ENCODE assay signal across 8 mouse cellular contexts in genomic region chr17:28800281-28800670, GRCm38 (mm10). TPM values are rescaled to one million over a fixed set of nuclear protein-coding genes. Genes with fewer than 3 reads are reported as not detected.
A peak's percentile ranks its signal among the peaks of the same experiment; 100 is the strongest.
DNase-seq lines count a peak whose midpoint lies in the region; ATAC-seq and TF ChIP-seq lines count a peak whose summit lies in the region.

No protein-coding gene starts in this region.

- no peak for TF ChIP-seq EP300 in liver, embryonic 14.5 days (IDR thresholded peaks at IDR 0.05; ENCODE audit: low read depth)

- peaks cover 13% of the 10 kb centered on the region for H3K4me1 ChIP-seq in heart, embryonic 11.5 days (ENCODE audit: control insufficient read depth, insufficient read depth, low read length)
- peaks cover 50% of the 10 kb centered on the region for H3K4me1 ChIP-seq in G1E (ENCODE audit: insufficient read depth, low read depth, low read length)
- peaks cover 26% of the 10 kb centered on the region for H3K4me1 ChIP-seq in forebrain, embryonic 16.5 days (replicated peaks; ENCODE audit: control insufficient read depth, insufficient read depth, low read length)
- H3K4me1 ChIP-seq in liver, embryonic 14.5 days (replicated peaks; ENCODE audit: control insufficient read depth in 2 of 2, insufficient read depth in 2 of 2, low read length in 1 of 2), result peaks cover 33 to 41% of the 10 kb centered on the region in 2 experiments

- H3K27me3 ChIP-seq in heart, embryonic 11.5 days (ENCODE audit: control insufficient read depth, insufficient read depth, low read length), result no peaks in the 10 kb centered on the region
- H3K27me3 ChIP-seq in G1E (ENCODE audit: insufficient read depth, low read length), result peaks cover 8% of the 10 kb centered on the region
- H3K27me3 ChIP-seq in forebrain, embryonic 16.5 days (replicated peaks; ENCODE audit: control insufficient read depth, insufficient read depth, low read length), result no peaks in the 10 kb centered on the region
- no peaks in the 10 kb centered on the region for H3K27me3 ChIP-seq in liver, embryonic 14.5 days (ENCODE audit: control insufficient read depth, insufficient read depth, low read length)

- no peak for DNase-seq in heart, adult 8-10 months (ENCODE audit: low spot score)
- DNase-seq in G1E (ENCODE audit: low spot score), result no peak
- peak in 1 of 3 experiments; percentile 30 for DNase-seq in liver, embryonic 14.5 days (ENCODE audit: low read depth in 3 of 3, low spot score in 3 of 3)
- no peak for DNase-seq in adrenal gland, postnatal 36 days
- no peak for DNase-seq in ovary, adult 18-20 months (ENCODE audit: low spot score)

- no peaks in the 10 kb centered on the region; the same call in 1 of the 2 replicates for H3K9me3 ChIP-seq in heart, embryonic 11.5 days (replicated peaks; ENCODE audit: control insufficient read depth, low read length)
- peaks cover 4% of the 10 kb centered on the region for H3K9me3 ChIP-seq in G1E (replicated peaks)
- no peaks in the 10 kb centered on the region for H3K9me3 ChIP-seq in forebrain, embryonic 16.5 days (ENCODE audit: control insufficient read depth, low read length)
- H3K9me3 ChIP-seq in liver, embryonic 14.5 days (ENCODE audit: control insufficient read depth, low read length), result no peaks in the 10 kb centered on the region

- peak; percentile 8; the same call in 1 of the 2 replicates for ATAC-seq in heart, embryonic 11.5 days (replicated peaks; ENCODE audit: insufficient number of reproducible peaks, low FRiP score, low TSS enrichment)
- ATAC-seq in G1E (ENCODE audit: extremely low read depth, insufficient number of reproducible peaks, low FRiP score, poor library complexity, severe bottlenecking), result no peak
- ATAC-seq in forebrain, embryonic 16.5 days, result no peak
- ATAC-seq in liver, embryonic 14.5 days (ENCODE audit: insufficient read depth), result peak; percentile 15
- no peak for ATAC-seq in inflammation-experienced regulatory T-cells, adult 6 months

- peak overlapping the region; percentile 94 for H3K4me3 ChIP-seq in heart, embryonic 11.5 days (ENCODE audit: low read depth, low read length)
- peak overlapping the region; percentile 80 for H3K4me3 ChIP-seq in G1E (ENCODE audit: low read depth, low read length)
- peak overlapping the region; percentile 72 for H3K4me3 ChIP-seq in forebrain, embryonic 16.5 days (replicated peaks; ENCODE audit: low read length)
- peak overlapping the region; percentile 57 to 96 for H3K4me3 ChIP-seq in liver, embryonic 14.5 days (ENCODE audit: insufficient read depth in 1 of 2, low read depth in 2 of 2, low read length in 2 of 2)

- under 1% methylated on average over 15 of the region's 15 CpGs for WGBS in heart, embryonic 11.5 days (ENCODE audit: insufficient replicate concordance)
- 0% methylated on average over 15 of the region's 15 CpGs for WGBS in forebrain, embryonic 16.5 days
- under 1% methylated on average over 15 of the region's 15 CpGs for WGBS in liver, embryonic 14.5 days (ENCODE audit: insufficient replicate concordance)

- peak overlapping the region; percentile 99 for H3K27ac ChIP-seq in heart, embryonic 11.5 days (ENCODE audit: low read depth, low read length)
- H3K27ac ChIP-seq in forebrain, embryonic 16.5 days (ENCODE audit: low read length), result peak overlapping the region; percentile 99
- H3K27ac ChIP-seq in liver, embryonic 14.5 days, result peak overlapping the region; percentile 73

- TF ChIP-seq CTCF in G1E (IDR thresholded peaks at IDR 0.05; ENCODE audit: low read depth, low read length), result no peak
- TF ChIP-seq CTCF in liver, embryonic 14.5 days (IDR thresholded peaks at IDR 0.05; ENCODE audit: low read depth), result no peak

- peak overlapping the region; percentile 98 for H3K9ac ChIP-seq in heart, embryonic 11.5 days (ENCODE audit: low read depth, low read length)
- peak overlapping the region; percentile 96 for H3K9ac ChIP-seq in forebrain, embryonic 16.5 days (replicated peaks; ENCODE audit: low read depth, low read length)
- peak overlapping the region; percentile 100 for H3K9ac ChIP-seq in liver, embryonic 14.5 days (replicated peaks)

- no peaks in the 10 kb centered on the region for H3K36me3 ChIP-seq in heart, embryonic 11.5 days (ENCODE audit: control insufficient read depth, insufficient read depth, low read length)
- H3K36me3 ChIP-seq in G1E (replicated peaks), result peaks cover 4% of the 10 kb centered on the region
- no peaks in the 10 kb centered on the region for H3K36me3 ChIP-seq in forebrain, embryonic 16.5 days (ENCODE audit: control insufficient read depth, insufficient read depth)
- H3K36me3 ChIP-seq in liver, embryonic 14.5 days (replicated peaks; ENCODE audit: control insufficient read depth, insufficient read depth, low read depth), result peaks cover 13% of the 10 kb centered on the region

- H3K4me2 ChIP-seq in heart, embryonic 11.5 days, result peak overlapping the region; percentile 100
- peak overlapping the region; percentile 78 for H3K4me2 ChIP-seq in forebrain, embryonic 16.5 days (ENCODE audit: low read length)
- peak overlapping the region; percentile 98 for H3K4me2 ChIP-seq in liver, embryonic 14.5 days (ENCODE audit: low read depth)

RNA-seq across cellular contexts. Expression of gene Brpf3, which starts 0.6 kb away (rescaled TPM):
- 12.1 and 13.4 TPM in 2 replicates for polyA plus RNA-seq in heart, embryonic 11.5 days (2014; fragmentation: Nextera tagmentation; extraction: Ambion mirVana)
- 10 to 100 TPM in 3 of 4 experiments, 1 to 10 TPM in 1; 8.5 to 15.3 (median 14.6) TPM for total RNA-seq in heart, adult 8-10 months (2022)
- total RNA-seq in G1E (2014; fragmentation: Nextera tagmentation) (62.4 and 87.3 TPM in 2 replicates), G1E (2017) (3.4 and 5.7 TPM in 2 replicates)
- polyA plus RNA-seq in G1E (2012), result 29.1 and 30.9 TPM in 2 replicates
- 7.1 and 8.5 TPM in 2 replicates for polyA plus RNA-seq in forebrain, embryonic 16.5 days (2015; fragmentation: Nextera tagmentation; extraction: Ambion mirVana)
- polyA plus RNA-seq in liver, embryonic 14.5 days (2012; rRNA removed), result 95.9 and 98.3 TPM in 2 replicates
- polyA plus RNA-seq in liver, embryonic 14.5 days (2014; fragmentation: Nextera tagmentation; extraction: Ambion mirVana), result 48.6 and 66.8 TPM in 2 replicates
- polyA plus RNA-seq in inflammation-experienced regulatory T-cells, adult 6 months (2017; shearing (Covaris generic)), result 1 to 10 TPM; 3.0 to 4.1 (median 3.1) TPM
- 100 to 1,000 TPM in 1 of 2 experiments, 10 to 100 TPM in 1; 64.8 to 101 TPM for total RNA-seq in adrenal gland, postnatal 36 days (2021)

RNA-seq across cellular contexts. Expression of gene Mapk13, which starts 31.2 kb away (rescaled TPM):
- polyA plus RNA-seq in heart, embryonic 11.5 days (2014; fragmentation: Nextera tagmentation; extraction: Ambion mirVana), result 2.6 and 2.9 TPM in 2 replicates
- under 1 TPM in 2 of 4 experiments, not detected in 2; 0.16 to 0.83 TPM for total RNA-seq in heart, adult 8-10 months (2022)
- total RNA-seq in G1E (2014; fragmentation: Nextera tagmentation), result not detected in 2 replicates
- 0.22 TPM in 1 of 2 replicates, not detected in the other for total RNA-seq in G1E (2017)
- polyA plus RNA-seq in G1E (2012), result not detected in 2 replicates
- polyA plus RNA-seq in forebrain, embryonic 16.5 days (2015; fragmentation: Nextera tagmentation; extraction: Ambion mirVana), result 0.47 and 1.1 TPM in 2 replicates
- 1.5 and 1.6 TPM in 2 replicates for polyA plus RNA-seq in liver, embryonic 14.5 days (2012; rRNA removed)
- polyA plus RNA-seq in liver, embryonic 14.5 days (2014; fragmentation: Nextera tagmentation; extraction: Ambion mirVana), result 1.5 and 1.6 TPM in 2 replicates
- not detected for polyA plus RNA-seq in inflammation-experienced regulatory T-cells, adult 6 months (2017; shearing (Covaris generic))
- 100 to 1,000 TPM in 1 of 2 experiments, 10 to 100 TPM in 1; 77.9 to 267 TPM for total RNA-seq in adrenal gland, postnatal 36 days (2021)

RNA-seq across cellular contexts. Expression of gene Pnpla1, which starts 57.9 kb away (rescaled TPM):
- 0.06 TPM in 1 of 2 replicates, not detected in the other for polyA plus RNA-seq in heart, embryonic 11.5 days (2014; fragmentation: Nextera tagmentation; extraction: Ambion mirVana)
- total RNA-seq in heart, adult 8-10 months (2022), result under 1 TPM in 2 of 4 experiments, not detected in 2; 0.05 to 0.11 TPM
- total RNA-seq in G1E (2014; fragmentation: Nextera tagmentation), result not detected in 2 replicates
- 0.06 TPM in 1 of 2 replicates, not detected in the other for total RNA-seq in G1E (2017)
- not detected in 2 replicates for polyA plus RNA-seq in G1E (2012)
- polyA plus RNA-seq in forebrain, embryonic 16.5 days (2015; fragmentation: Nextera tagmentation; extraction: Ambion mirVana), result not detected in 2 replicates
- polyA plus RNA-seq in liver, embryonic 14.5 days (2012; rRNA removed), result 0.01 and 0.02 TPM in 2 replicates
- polyA plus RNA-seq in liver, embryonic 14.5 days (2014; fragmentation: Nextera tagmentation; extraction: Ambion mirVana), result 0.04 TPM in 1 of 2 replicates, not detected in the other
- not detected for polyA plus RNA-seq in inflammation-experienced regulatory T-cells, adult 6 months (2017; shearing (Covaris generic))
- total RNA-seq in adrenal gland, postnatal 36 days (2021), result under 1 TPM in 1 of 2 experiments, not detected in 1; 0.23 TPM

Comparison
In these comparisons a context has a peak if more than half of its experiments do, and no peak if none do; other contexts are left out.
1. ATAC-seq: peak in heart, embryonic 11.5 days (single experiment) and liver, embryonic 14.5 days (single experiment); none in G1E (single experiment), forebrain, embryonic 16.5 days (single experiment) and inflammation-experienced regulatory T-cells, adult 6 months (single experiment).
2. Peak in every context shown above with its lines, with median percentiles within 50 percentile points of each other: H3K27ac ChIP-seq, H3K4me2 ChIP-seq, H3K4me3 ChIP-seq and H3K9ac ChIP-seq.